Mouse (Mus musculus): Measurements from ENCODE around the gene Arhgap33.

Arhgap33 gene

GRCm38 (mm10) chr7:30553021-30553589, 18.2 kb upstream of the Arhgap33 start:
- DNase-seq (ENCODE audit: low read depth) = peak; percentile 78

- peak; percentile 100 for DNase-seq (ENCODE audit: low read depth)
Measured at GRCm38 (mm10) chr7:30552102-30553020, 17.5 kb upstream of the Arhgap33 start, which contains the start of the genes Hspb6 and Proser3. Gene Hspb6, plus strand, starts transcription at chr7:30552178. Gene Proser3, minus strand, starts transcription at chr7:30552299.

- no peak for DNase-seq (ENCODE audit: low read depth)
Measured at GRCm38 (mm10) chr7:30551445-30552101, 16.7 kb upstream of the Arhgap33 start.

- DNase-seq (ENCODE audit: low read depth) = no peak
Measured at GRCm38 (mm10) chr7:30550603-30551002, 15.7 kb upstream of the Arhgap33 start.

GRCm38 (mm10) chr7:30549880-30550279, 15.0 kb upstream of the Arhgap33 start:
- DNase-seq (ENCODE audit: low read depth) = no peak

- DNase-seq (ENCODE audit: low read depth) = no peak
Measured at GRCm38 (mm10) chr7:30544327-30544726, 9.5 kb upstream of the Arhgap33 start.

GRCm38 (mm10) chr7:30540572-30540971, 5.7 kb upstream of the Arhgap33 start:
- DNase-seq (ENCODE audit: low read depth) = no peak

GRCm38 (mm10) chr7:30533941-30534632, 773 bp downstream of the Arhgap33 start:
- DNase-seq (ENCODE audit: low read depth) = no peak

GRCm38 (mm10) chr7:30532931-30533330, 1.9 kb downstream of the Arhgap33 start:
- peak; percentile 33 for DNase-seq (ENCODE audit: low read depth)

- DNase-seq (ENCODE audit: low read depth) = no peak
Measured at GRCm38 (mm10) chr7:30531291-30531815, 3.5 kb downstream of the Arhgap33 start.

GRCm38 (mm10) chr7:30526981-30527380, 7.9 kb downstream of the Arhgap33 start:
- DNase-seq (ENCODE audit: low read depth) = no peak

GRCm38 (mm10) chr7:30526399-30526798, 8.5 kb downstream of the Arhgap33 start:
- no peak for DNase-seq (ENCODE audit: low read depth)

GRCm38 (mm10) chr7:30525954-30526353, 8.9 kb downstream of the Arhgap33 start:
- no peak for DNase-seq (ENCODE audit: low read depth)

GRCm38 (mm10) chr7:30524487-30524886, 10.4 kb downstream of the Arhgap33 start:
- peak; percentile 88 for DNase-seq (ENCODE audit: low read depth)

- no peak for DNase-seq (ENCODE audit: low read depth)
Measured at GRCm38 (mm10) chr7:30522871-30523270, 12.0 kb downstream of the Arhgap33 start.

GRCm38 (mm10) chr7:30520856-30521255, 14.0 kb downstream of the Arhgap33 start:
- DNase-seq (ENCODE audit: low read depth) = no peak

- DNase-seq (ENCODE audit: low read depth) = no peak
Measured at GRCm38 (mm10) chr7:30520396-30520795, 14.5 kb downstream of the Arhgap33 start.

GRCm38 (mm10) chr7:30518325-30518724, 16.5 kb downstream of the Arhgap33 start:
- DNase-seq (ENCODE audit: low read depth) = no peak

GRCm38 (mm10) chr7:30515003-30515760, 19.7 kb downstream of the Arhgap33 start:
- no peak for DNase-seq (ENCODE audit: low read depth)

- no peak for DNase-seq (ENCODE audit: low read depth)
Measured at GRCm38 (mm10) chr7:30508061-30508460, 26.8 kb downstream of the Arhgap33 start.

- peak; percentile 34 for DNase-seq (ENCODE audit: low read depth)
Measured at GRCm38 (mm10) chr7:30501159-30501558, 33.7 kb downstream of the Arhgap33 start.

Measured in NIH3T3 (cell line).